Comparison of ENCODE assay signal across 8 mouse cellular contexts in genomic region chr10:98913610-98913960, GRCm38 (mm10). TPM values are rescaled to one million over a fixed set of nuclear protein-coding genes. Genes with fewer than 3 reads are reported as not detected.
A peak's percentile ranks its signal among the peaks of the same experiment; 100 is the strongest.
DNase-seq lines count a peak whose midpoint lies in the region; ATAC-seq and TF ChIP-seq lines count a peak whose summit lies in the region.

No protein-coding gene starts in this region.

- peaks cover 7% of the 10 kb centered on the region for H3K4me1 ChIP-seq in heart, postnatal 0 days (ENCODE audit: control insufficient read depth, insufficient read depth)
- peaks cover 27% of the 10 kb centered on the region for H3K4me1 ChIP-seq in G1E (ENCODE audit: insufficient read depth, low read depth, low read length)
- peaks cover 10% of the 10 kb centered on the region for H3K4me1 ChIP-seq in forebrain, postnatal 0 days (ENCODE audit: insufficient read depth)
- peaks cover 18% of the 10 kb centered on the region for H3K4me1 ChIP-seq in midbrain, embryonic 10.5 days

- no peaks in the 10 kb centered on the region for H3K36me3 ChIP-seq in heart, postnatal 0 days (replicated peaks; ENCODE audit: control insufficient read depth, insufficient read depth, low read length)
- no peaks in the 10 kb centered on the region for H3K36me3 ChIP-seq in G1E (replicated peaks)
- no peaks in the 10 kb centered on the region for H3K36me3 ChIP-seq in forebrain, postnatal 0 days (ENCODE audit: insufficient read depth)
- H3K36me3 ChIP-seq in midbrain, embryonic 10.5 days = no peaks in the 10 kb centered on the region

- no peak for ATAC-seq in heart, postnatal 0 days (ENCODE audit: insufficient read depth, low read depth)
- ATAC-seq in G1E (ENCODE audit: extremely low read depth, insufficient number of reproducible peaks, low FRiP score, poor library complexity, severe bottlenecking) = no peak
- no peak for ATAC-seq in forebrain, postnatal 0 days
- no peak for ATAC-seq in erythroid progenitor cell, adult 5-6 weeks (replicated peaks; ENCODE audit: low FRiP score, poor library complexity, severe bottlenecking)

- TF ChIP-seq EP300 in heart, postnatal 0 days (IDR thresholded peaks at IDR 0.05; ENCODE audit: low read depth) = no peak

- no peak for DNase-seq in heart, postnatal 0 days (ENCODE audit: low spot score)
- no peak for DNase-seq in heart, adult 9 months (ENCODE audit: low spot score in 2 of 2)
- DNase-seq in G1E (ENCODE audit: low spot score) = no peak
- DNase-seq in forebrain, postnatal 0 days = no peak
- no peak for DNase-seq in midbrain, embryonic 10.5 days (ENCODE audit: low spot score)
- no peak for DNase-seq in left cerebral cortex, adult 9 months (ENCODE audit: low spot score in 2 of 2)
- no peak for DNase-seq in adrenal gland, postnatal 10 days

- under 1% methylated on average over 19 of the region's 19 CpGs for WGBS in heart, postnatal 0 days
- 0% methylated on average over 19 of the region's 19 CpGs for WGBS in forebrain, postnatal 0 days
- WGBS in midbrain, embryonic 10.5 days = under 1% methylated on average over 19 of the region's 19 CpGs

- no peaks in the 10 kb centered on the region for H3K9me3 ChIP-seq in heart, postnatal 0 days (replicated peaks; ENCODE audit: control insufficient read depth, low read length)
- no peaks in the 10 kb centered on the region for H3K9me3 ChIP-seq in G1E (replicated peaks)
- H3K9me3 ChIP-seq in forebrain, postnatal 0 days (ENCODE audit: low read length) = no peaks in the 10 kb centered on the region
- H3K9me3 ChIP-seq in midbrain, embryonic 10.5 days (replicated peaks) = no peaks in the 10 kb centered on the region

- peak overlapping the region; percentile 91 for H3K9ac ChIP-seq in heart, postnatal 0 days (replicated peaks; ENCODE audit: low read depth, low read length)
- peak overlapping the region; percentile 97 for H3K9ac ChIP-seq in forebrain, postnatal 0 days

- no peaks in the 10 kb centered on the region for H3K27me3 ChIP-seq in heart, postnatal 0 days (ENCODE audit: control insufficient read depth, insufficient read depth, low read length)
- no peaks in the 10 kb centered on the region for H3K27me3 ChIP-seq in G1E (ENCODE audit: insufficient read depth, low read length)
- H3K27me3 ChIP-seq in forebrain, postnatal 0 days (ENCODE audit: insufficient read depth, low read length) = no peaks in the 10 kb centered on the region
- H3K27me3 ChIP-seq in midbrain, embryonic 10.5 days (ENCODE audit: low read depth, poor library complexity, severe bottlenecking) = peaks cover 10% of the 10 kb centered on the region; the same call in 1 of the 2 replicates

- H3K27ac ChIP-seq in heart, postnatal 0 days (ENCODE audit: low read depth) = peak overlapping the region; percentile 99
- H3K27ac ChIP-seq in forebrain, postnatal 0 days (ENCODE audit: low read depth, low read length) = peak overlapping the region; percentile 99
- H3K27ac ChIP-seq in midbrain, embryonic 10.5 days (replicated peaks) = peak overlapping the region; percentile 98

- no peak for TF ChIP-seq CTCF in heart, postnatal 0 days (IDR thresholded peaks at IDR 0.05; ENCODE audit: low read depth)
- no peak for TF ChIP-seq CTCF in G1E (IDR thresholded peaks at IDR 0.05; ENCODE audit: low read depth, low read length)
- no peak for TF ChIP-seq CTCF in forebrain, postnatal 0 days (IDR thresholded peaks at IDR 0.05; ENCODE audit: low read depth)

- H3K4me2 ChIP-seq in heart, postnatal 0 days (ENCODE audit: low read depth, low read length) = peak overlapping the region; percentile 62
- H3K4me2 ChIP-seq in forebrain, postnatal 0 days (ENCODE audit: low read depth) = peak overlapping the region; percentile 71

- H3K4me3 ChIP-seq in heart, postnatal 0 days (ENCODE audit: low read depth, low read length) = peak overlapping the region; percentile 84
- peak overlapping the region; percentile 100 for H3K4me3 ChIP-seq in G1E (ENCODE audit: low read depth, low read length)
- peak overlapping the region; percentile 93 for H3K4me3 ChIP-seq in forebrain, postnatal 0 days (ENCODE audit: low read depth, low read length)
- H3K4me3 ChIP-seq in midbrain, embryonic 10.5 days = peak overlapping the region; percentile 97

RNA-seq across cellular contexts. Expression of gene Atp2b1, which starts 0.6 kb away (rescaled TPM):
- total RNA-seq in heart, postnatal 0 days (2014; rRNA removed; ENCODE audit: low replicate concordance) = 28.3 and 37.7 TPM in 2 replicates
- polyA plus RNA-seq in heart, postnatal 0 days (2015; fragmentation: Nextera tagmentation; extraction: Ambion mirVana) = 64.8 and 67.0 TPM in 2 replicates
- total RNA-seq in G1E (2014; fragmentation: Nextera tagmentation) = 118 and 160 TPM in 2 replicates
- total RNA-seq in G1E (2017) = 55.4 and 65.1 TPM in 2 replicates
- polyA plus RNA-seq in G1E (2012) = 18.1 and 18.5 TPM in 2 replicates
- 200 and 203 TPM in 2 replicates for total RNA-seq in forebrain, postnatal 0 days (2014; rRNA removed)
- 214 and 319 TPM in 2 replicates for polyA plus RNA-seq in forebrain, postnatal 0 days (2015; fragmentation: Nextera tagmentation; extraction: Ambion mirVana)
- polyA plus RNA-seq in midbrain, embryonic 10.5 days (2016; fragmentation: Nextera tagmentation; extraction: Ambion mirVana) = 80.8 and 83.9 TPM in 2 replicates
- total RNA-seq in adrenal gland, postnatal 10 days (2021) = 10 to 100 TPM; 53.1 to 57.7 TPM
- 25.9 and 32.3 TPM in 2 replicates for total RNA-seq in erythroid progenitor cell, adult 5-6 weeks (2015; ENCODE audit: low replicate concordance)
- total RNA-seq in erythroid progenitor cell, adult 5-6 weeks (2017; ENCODE audit: low replicate concordance) = 37.0 and 39.6 TPM in 2 replicates
